Mouse (Mus musculus) liver, embryonic 14.5 days (tissue): ENCODE data around the gene Ptk7.

ENCODE experiments used
- CTCF ChIP-seq: IDR thresholded peaks from 2 replicates; pipeline ENCODE4 v1.5.1; 2016; ENCODE audit warnings: antibody characterized with exemption, low read depth, control low read depth
- EP300 ChIP-seq: IDR thresholded peaks from 2 replicates; pipeline ENCODE4 v1.6.1; 2016; ENCODE audit warnings: antibody characterized with exemption, low read depth

GRCm38 (mm10) chr17:46662730-46663129 lies 33.4 kb upstream of the Ptk7 start:
- TF ChIP-seq EP300 (no peak), CTCF (no peak)
